Mouse (Mus musculus): Measurements from ENCODE around the gene Srgap3.

Srgap3 gene

DNA sequence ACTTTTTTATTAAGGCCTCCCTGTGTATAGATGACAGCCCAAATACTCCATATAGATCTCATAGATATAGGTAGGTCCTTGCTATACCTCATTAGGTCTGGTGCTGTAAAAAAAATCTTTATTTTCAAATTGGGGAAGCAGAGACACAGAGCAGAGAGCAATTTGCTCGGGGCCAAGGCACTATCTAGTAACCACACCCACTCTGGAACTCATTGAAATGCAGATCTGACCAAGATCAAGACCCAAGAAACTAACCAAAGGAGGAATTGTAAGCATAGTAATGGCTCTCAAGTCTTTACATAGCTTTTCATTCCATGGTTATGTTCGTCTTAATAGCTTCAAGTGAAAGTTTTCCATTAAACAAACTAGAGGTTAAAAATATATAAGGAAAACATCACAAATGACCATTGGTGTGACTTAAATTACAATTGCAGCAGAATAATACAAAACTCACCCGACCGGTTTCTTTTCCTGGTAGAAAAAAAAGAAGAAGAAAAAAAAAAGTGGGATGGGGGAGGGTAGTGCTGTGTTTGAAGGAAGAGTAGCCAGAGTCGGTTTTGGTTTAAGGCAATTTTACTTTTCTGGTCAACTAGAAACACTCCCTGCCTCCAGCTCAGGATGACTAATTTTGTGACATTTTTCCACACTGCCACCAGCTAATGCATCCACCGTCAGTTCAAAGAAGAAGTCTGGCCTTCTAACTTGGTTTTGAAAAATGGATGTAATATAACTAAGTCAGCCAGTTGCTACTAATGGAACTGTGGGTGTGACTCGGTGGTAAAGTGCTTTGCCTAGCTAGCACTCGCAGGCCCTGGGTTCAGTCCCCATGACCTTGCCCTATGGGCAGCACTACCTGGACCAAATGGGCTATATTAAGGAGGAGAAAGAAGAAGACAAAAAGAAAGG lies 3.4 kb upstream of the Srgap3 start:
- DNase-seq (ENCODE audit: inconsistent ontology term), result no peak

DNA sequence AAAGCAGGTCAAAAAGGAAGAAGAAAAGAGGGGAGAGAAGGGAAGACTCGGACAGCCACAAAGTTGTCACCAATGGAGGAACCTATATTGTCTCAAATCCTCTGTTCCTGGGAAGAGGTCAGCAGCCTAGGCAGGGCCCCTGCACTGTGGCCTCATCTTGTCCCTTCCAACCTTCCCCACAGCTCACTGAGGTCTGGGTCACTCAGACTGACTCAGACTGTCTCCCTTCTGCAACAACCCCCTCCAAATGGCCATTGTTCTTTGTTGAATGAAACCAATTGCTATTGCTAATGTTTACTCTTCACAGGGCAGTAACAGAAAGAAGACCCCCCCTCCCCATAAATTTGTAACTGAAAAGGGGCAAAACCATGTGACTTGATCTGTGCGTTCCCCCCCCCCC lies 2.2 kb upstream of the Srgap3 start:
- DNase-seq (ENCODE audit: inconsistent ontology term), result no peak

DNA sequence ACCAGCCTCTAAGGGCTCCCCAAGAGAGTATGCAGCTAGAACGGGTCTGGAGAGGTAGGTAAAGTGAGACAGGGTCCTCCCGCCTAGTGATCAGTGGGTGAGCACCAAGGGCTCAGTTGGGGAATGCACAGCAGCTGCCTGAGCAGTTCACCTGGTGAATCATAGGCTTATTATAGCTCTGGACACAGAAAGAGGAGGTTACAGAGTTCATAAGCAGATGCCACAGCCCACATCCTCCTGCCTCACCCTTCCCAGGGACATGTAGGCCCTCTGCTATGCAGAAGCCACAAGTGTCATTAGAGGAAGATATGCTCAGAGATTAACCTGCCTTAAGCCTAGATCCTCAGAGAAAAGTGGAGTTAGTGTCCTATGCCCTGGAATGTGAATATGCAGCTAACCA lies 1.4 kb upstream of the Srgap3 start:
- no peak for DNase-seq (ENCODE audit: inconsistent ontology term)

DNA sequence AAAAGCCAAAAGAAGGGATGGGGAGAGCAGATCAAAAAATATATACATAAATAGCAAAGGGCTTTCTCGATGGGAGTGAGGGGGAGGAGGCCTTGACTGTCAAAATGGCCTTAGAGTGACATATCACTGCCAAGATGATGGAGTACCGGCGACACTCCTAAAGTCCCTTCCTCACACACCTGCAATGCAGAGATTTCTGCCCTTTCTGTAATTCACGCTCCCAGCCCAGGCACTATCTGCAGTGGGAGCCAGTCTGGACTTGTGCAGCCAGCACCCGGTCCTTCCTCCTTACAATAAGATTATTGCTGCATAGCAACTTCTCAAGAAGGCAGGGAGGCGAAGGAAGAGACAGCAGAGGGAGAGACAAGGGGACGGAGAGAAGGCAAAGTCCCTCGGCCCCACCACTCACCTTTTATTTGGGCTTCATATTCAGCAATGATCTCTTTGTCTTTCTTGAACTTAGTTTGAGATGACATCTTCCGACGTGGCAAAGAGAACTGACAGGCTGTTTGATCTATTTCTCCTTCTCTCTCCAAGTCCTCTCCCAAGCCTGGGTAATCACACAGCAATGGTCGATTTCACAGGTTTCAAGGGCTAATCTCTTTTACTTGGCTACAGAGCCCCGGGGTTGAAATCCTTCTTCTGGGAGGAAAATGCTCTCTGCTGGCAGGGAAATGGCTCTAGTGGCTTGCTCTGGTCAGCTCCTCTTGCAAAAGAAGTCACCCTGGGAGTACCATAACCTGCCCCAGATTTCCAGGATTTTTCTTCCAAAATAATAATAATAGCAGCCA lies 850 bp downstream of the Srgap3 start:
- peak; percentile 53 for DNase-seq (ENCODE audit: inconsistent ontology term)

DNA sequence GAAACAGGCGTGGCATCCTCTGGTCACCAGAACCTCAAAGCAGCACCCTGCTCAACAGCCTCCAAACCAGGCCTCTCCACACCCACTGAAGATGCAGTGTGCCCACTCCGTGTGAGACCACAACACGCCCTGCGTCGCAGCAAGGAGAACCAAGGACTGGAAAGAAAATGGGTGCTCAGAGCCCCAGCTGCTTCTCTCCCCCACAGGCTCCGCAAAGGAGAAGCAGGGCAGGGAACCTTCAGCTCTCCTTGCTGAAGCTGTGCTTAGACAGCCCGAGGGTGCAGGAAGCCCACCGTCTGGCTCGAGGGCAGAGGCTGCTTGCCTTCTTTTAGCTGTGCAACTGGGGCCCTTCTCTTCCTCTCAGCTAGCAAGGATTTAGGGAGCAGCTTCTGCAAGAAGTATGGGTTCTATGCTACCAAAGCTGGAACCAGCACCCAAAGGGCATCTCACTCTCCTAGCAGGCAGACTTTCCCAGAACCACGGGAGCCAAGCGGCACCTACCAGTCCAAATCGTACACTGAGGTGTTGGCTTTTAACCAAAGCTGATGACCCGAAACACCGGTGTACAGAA lies 1.8 kb downstream of the Srgap3 start:
- DNase-seq (ENCODE audit: inconsistent ontology term), result no peak

DNA sequence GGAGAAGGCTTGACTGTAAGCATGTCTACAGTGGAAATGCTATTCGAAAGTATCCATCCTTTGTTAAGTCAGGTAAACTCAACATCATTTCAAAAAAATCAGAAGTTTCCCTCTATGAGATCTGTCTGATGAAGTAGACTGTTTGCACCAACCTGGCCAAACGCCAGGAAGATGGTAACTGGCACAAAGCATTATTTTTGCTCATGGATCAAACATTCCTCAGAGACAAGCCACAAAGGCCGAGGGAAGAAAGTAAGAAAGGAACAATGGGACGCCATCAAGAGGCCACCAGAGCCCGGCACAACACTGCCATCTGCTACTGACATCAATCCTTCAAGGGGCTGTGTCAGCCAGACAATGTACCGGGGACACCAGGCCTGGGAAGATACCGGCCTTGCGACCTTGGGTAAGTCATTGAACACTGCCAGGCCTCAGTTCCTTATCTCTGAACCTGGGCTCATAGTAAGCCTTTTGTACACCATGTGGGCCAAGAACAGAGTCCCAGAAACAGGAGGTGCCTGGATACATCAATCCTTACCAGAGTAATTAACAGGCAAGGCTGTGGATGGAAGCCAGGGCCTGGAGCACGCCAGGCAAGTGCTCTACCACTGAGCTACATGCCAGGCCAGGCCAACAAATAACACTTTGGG lies 3.3 kb downstream of the Srgap3 start:
- DNase-seq (ENCODE audit: inconsistent ontology term), result peak; percentile 59

DNA sequence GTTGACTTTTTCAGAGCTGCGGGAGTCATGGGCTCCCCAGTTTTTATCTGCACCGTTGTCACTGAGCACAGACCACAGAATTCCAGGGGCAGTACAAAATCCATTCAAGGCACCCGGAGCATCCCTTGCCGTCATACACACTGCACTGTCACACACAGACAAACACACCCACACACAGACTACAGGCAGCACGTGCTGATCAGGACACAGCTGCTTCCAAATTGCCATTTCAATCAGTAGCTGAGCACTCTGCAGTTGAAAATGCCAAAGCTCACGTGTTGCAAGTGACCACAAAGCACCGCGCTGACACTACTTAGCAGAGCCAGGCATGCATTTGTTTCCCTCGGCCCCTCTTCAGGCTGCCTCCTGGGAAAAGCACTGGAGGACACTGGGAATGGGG lies 7.8 kb downstream of the Srgap3 start:
- no peak for DNase-seq (ENCODE audit: inconsistent ontology term)

DNA sequence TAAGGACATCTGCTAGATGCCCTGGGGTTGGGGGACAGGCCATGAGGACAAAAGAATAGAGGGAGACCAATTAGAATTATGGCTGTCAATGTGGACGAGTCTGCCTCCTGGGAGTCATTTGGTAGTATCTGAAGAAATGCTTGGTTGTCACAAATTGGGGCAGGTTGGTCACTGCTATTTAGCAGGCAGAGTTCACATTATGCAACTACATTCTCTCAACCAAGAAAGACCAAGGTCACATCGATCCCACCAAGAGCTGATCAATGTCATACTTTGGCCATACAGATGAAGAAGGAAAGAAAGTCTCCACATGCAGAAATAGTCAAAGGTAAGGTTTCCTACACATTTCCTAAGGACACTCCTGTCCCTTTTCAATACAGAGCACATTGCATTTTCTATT lies 9.3 kb downstream of the Srgap3 start:
- no peak for DNase-seq (ENCODE audit: inconsistent ontology term)

DNA sequence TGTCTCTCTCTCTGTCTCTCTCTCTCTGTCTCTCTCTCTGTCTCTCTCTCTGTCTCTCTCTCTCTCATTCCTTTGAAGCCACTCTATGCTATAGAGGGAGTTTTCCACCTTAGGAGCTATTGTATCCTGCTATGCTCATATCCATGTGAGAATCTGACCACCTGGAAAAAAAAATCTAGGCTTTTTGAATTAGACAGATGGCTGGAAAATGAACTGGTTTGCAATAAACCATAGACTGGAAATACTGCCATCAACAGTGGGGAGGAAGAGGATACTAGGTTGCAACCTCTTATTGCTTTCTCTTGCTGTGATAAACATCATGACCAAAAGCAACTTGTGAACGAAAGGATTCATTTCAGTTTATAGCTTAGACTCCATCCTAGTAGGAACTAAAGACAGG lies 12.6 kb downstream of the Srgap3 start:
- no peak for DNase-seq (ENCODE audit: inconsistent ontology term)

DNA sequence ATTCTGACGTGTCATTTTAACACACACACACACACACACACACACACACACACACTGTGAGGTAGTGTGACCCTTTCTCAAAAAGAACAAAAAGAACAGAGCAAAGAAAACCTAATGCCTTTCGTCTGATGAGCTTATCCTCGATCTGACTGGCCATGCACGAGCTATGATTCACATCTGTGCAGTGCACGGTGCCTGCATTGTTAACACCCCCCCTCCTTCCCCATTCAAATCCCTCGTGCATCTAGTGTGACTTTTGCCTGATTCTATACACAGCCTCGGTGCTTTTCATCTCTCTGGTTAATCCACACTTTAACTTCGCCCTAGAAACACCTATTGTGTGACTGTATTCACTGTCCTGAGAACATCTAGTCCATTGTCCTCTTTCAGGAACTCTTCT lies 14.5 kb downstream of the Srgap3 start:
- DNase-seq (ENCODE audit: inconsistent ontology term), result no peak

DNA sequence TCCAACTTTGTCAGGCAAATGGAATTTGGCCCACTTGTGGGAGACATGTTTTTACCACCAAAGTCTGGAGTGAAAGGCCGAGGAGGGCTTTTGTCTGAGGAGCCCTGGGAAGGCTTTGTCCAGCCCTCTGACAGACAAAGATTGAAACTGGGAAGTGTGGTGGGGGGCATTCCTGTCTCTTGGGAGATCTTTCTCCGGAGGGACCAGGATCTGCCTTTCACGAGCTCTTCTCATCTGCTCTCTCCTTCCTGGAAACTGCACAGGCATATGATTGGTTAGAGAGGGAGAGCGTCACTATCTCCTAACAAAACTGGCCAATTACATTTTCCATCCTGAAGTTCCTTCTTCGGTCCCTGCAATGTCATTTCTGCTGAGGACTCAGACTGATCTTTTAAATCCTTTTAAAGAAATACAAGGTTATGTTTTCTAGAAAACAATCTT lies 17.0 kb downstream of the Srgap3 start:
- peak; percentile 91 for DNase-seq (ENCODE audit: inconsistent ontology term)

DNA sequence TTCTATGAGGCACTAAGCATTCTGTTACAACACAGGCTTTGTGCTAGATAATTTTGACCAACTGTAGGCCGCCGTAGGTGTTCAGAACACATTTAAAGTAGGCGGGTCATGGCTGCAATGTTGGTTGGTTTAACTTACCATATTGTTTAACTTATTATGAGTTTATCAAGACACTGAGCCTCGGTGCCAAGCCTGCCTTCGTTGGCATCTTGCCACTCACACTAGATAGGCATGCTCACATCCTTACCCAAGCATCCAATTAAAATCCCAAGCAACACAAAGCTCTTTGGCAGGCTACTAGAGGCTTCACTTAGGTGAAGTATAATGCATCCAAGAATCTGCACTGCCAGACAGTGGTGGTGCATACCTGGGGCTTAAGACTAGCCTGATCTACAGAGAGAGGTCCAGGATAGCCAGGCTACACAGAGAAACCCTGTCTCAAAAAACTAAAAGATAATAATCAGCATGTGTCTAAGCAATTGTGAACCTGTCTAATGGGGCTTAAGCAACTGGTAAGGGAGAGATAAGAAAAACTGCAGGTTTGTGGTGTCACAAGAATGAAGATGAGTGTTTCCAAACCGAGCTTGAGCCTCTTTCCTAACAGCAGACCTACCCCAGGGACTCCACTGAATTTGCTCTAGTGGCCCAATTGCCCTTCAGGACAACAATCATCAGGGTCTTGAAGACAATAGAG lies 17.6 kb downstream of the Srgap3 start:
- peak; percentile 74 for DNase-seq (ENCODE audit: inconsistent ontology term)

DNA sequence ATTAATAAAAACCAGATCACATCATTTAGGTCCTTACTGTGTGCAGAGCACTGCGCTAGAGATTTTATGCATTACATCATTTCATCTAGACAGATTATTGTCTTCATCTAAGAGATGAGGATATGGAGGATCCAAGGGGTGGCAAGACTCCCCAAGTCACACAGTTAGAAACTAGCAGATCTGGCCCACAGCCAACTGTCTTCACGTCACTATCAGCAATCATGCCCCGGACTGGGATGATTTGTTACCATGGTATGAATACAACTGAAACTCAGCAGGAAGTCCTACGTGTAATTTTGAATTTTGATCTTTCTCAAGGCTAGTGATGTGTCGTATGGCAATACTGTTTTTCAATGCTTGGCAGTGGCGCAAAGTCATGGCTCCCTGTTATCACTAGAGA lies 18.2 kb downstream of the Srgap3 start:
- peak; percentile 68 for DNase-seq (ENCODE audit: inconsistent ontology term)

DNA sequence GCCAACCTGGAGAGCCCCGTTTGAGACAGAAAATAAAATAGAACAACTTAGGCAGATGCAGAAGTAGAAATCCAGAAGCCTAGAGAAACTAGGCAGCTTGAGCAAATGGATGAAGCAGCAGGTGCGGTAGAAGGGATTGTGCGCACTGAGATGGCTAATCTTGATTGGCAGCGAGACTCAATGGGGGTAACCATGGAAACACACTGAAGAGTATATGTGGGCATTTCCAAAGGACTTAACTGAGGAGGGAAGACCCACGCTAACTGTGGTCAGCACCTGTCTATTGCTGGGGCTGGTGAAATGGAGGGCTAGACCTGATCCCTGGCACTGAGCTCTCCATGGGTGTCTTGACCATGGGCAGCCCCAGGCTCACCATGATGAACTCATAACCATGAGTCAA lies 19.7 kb downstream of the Srgap3 start:
- no peak for DNase-seq (ENCODE audit: inconsistent ontology term)

DNA sequence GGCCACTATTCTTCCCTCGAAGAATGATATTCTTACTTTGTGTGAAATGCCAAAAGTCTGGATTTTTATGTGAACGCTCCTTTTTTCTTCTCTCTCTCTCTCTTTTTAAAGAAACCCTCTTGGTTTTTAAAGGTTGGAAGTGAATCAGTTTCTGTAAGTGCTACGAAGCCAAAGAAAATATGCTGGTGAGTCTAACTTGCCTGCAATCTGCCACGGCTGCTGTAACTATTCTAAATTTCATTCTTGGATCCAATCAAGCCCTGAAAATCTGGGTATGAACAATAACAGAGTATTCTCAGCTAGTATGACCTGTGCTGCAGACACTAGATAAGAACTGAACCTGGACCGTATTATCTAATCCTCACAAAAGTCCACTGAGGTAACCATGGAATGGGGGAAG lies 21.1 kb downstream of the Srgap3 start:
- DNase-seq (ENCODE audit: inconsistent ontology term), result no peak

DNA sequence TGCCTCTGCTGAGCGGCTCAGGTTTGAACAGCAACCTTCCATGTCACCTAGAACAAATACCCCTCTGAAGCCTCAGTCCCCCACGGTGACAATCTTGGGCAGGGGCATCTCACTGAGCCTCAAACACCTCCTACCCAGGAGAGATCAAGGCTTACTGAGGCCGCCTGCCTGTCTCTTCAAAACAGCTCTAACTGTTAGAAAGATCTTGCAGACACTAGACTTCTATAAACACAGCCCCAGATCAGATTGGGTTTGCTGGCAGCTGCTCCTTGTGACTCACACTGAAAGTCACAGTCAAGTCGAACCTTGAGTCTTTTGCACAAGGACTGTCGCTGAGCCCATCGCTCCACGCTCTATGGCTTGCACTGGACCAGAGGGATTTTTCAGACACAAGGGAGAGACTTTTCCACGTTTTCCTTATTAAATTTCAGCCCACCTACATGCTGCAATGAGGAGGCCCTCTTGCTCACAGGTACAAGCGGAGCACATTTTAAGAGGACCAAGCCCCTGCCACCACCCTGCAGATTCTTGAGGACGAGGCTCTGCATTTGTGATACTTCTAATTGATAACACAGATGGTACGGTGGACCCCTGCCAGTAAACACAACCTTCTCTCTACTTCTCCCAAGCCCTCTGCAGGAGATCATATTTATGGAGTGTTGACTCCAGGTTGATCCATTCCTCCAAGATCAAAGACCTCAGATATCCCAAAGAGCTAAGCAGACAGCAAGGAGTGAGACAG lies 21.7 kb downstream of the Srgap3 start:
- no peak for DNase-seq (ENCODE audit: inconsistent ontology term)

DNA sequence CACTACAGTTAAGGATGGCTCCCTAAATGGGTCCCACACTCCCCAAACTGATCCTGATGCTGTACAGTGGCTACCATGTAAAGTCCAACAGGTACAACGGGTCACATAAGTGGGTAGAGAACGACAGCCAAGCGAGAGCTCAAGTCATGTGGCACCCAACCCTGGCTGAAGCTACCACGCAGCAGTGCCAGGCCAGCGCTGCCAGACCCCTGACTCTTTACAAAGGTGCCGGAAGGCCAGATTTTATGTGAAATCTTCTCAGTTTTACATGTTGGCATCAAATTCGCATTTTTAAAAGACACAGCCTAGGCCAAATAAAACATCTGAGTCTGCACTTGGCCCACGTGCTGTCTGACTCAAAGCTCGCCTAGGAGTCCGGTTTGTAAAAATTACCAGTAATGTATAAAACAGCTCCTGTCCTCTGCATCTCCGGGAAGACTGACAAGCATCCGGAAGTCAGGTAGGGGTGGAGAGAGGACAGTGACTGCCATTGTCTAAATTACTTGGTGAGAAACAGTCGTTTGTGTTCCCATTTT lies 22.4 kb downstream of the Srgap3 start:
- peak; percentile 57 for DNase-seq (ENCODE audit: inconsistent ontology term)

DNA sequence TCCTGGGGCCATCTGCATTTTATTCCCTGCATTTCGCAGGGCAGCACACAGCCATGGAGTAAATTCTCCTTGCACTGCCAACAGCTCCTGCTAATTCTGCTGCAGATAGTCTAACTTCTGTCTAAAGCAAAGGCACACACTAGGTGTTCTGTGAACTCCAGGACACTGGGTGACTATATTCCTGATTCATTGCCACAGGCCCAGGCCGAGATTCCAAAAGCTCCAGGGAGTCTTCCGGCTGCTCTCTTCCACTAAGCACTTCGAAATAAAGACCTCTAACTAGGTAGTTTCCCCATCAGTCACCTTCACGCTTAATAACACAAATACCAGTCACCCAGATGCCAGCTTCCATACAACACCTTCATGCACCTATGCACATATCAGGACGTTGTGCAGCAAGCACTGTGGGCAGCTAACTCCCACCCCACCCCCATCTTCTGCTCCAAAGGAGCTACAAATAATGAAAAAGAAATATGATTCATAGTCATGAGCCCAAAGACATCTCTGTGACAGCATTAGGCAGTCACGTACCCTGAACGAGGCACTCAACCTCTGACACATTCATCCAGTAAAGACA lies 26.4 kb downstream of the Srgap3 start:
- peak; percentile 65 for DNase-seq (ENCODE audit: inconsistent ontology term)

DNA sequence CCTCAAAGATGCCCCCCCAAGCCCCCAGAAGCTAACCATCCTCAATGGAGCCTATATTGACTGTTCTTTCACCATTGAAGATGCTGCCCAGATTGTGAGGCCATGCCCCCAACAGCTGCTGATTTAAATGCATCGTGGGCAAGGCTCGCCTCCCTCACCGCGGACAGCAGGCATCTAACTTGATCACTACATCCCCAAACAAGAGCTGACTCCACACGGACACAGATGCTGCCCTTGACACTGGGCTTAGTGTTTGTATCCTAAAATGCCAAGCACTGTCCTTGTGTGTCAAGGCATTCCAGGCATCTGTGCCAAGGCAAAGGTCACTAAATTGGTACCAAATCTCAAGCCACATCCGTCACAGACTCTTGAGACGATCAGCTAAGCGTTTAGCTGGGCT lies 29.3 kb downstream of the Srgap3 start:
- peak; percentile 51 for DNase-seq (ENCODE audit: inconsistent ontology term)

DNA sequence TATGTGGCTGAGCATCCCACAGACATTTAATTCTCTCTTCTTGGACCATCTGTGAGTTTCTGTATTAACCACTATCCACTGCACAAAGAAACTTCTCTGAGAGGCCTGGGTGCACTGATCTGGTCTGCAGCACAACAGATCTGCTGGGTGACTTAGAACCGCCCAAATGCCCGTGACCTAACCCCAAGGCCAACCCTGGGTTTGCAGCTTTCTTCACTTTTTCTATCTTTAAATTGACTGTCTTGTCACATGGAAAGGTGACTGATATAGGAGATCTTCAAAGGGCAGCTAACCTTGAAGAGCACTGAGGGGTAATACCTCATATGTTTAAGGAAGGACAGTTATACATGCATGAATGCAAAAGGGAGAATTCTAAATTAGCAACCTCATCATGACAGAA lies 30.8 kb downstream of the Srgap3 start:
- no peak for DNase-seq (ENCODE audit: inconsistent ontology term)

Data from Muller cell, postnatal 12 days (primary cell).